18 mouse cellular contexts compared by ENCODE assay signal in the genomic region with DNA sequence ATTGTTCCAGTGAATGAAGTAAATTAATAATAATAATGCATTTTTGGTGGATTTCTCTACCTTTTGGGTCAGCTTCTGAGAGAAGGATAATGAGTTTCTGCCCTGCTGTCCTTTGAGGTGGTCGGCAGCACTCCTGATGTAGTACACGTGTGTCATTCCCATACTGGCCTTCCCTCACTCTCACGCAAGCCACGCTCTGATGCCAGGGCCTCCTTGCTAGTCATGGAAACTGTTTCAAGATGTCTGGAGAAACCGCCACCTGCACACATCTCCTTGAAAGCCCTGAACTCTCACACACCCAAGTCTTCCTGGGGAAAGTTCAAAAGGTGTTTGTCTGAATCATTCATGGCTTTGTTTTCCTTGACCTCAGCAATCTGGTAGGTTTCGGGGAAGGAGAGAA.
DNase-seq lines count a peak whose midpoint lies in the region; ATAC-seq lines count a peak whose summit lies in the region.
"Had no signal": no experiment of that assay in that cellular context is flagged by ENCODE, and none has a peak within 500 bp of the region (broad histone marks: within the 10 kb centered on the region; RNA-seq: fewer than 3 reads in every experiment).

No protein-coding gene starts in this region.

- no peaks in the 10 kb centered on the region for H3K9me3 ChIP-seq in embryonic facial prominence, embryonic 11.5 days (replicated peaks; ENCODE audit: control insufficient read depth, low read length)
- H3K9me3 ChIP-seq: embryonic facial prominence, embryonic 12.5 days; forebrain, embryonic 13.5 days; forebrain, embryonic 15.5 days had no signal

- no peaks in the 10 kb centered on the region for H3K4me1 ChIP-seq in embryonic facial prominence, embryonic 11.5 days (ENCODE audit: control insufficient read depth, insufficient read depth, low read length)
- H3K4me1 ChIP-seq: embryonic facial prominence, embryonic 12.5 days had no signal

- H3K27me3 ChIP-seq in embryonic facial prominence, embryonic 11.5 days (ENCODE audit: control insufficient read depth, insufficient read depth, low read length) = no peaks in the 10 kb centered on the region; the same call in 1 of the 2 replicates
- H3K27me3 ChIP-seq: embryonic facial prominence, embryonic 12.5 days; forebrain, embryonic 13.5 days; forebrain, embryonic 15.5 days had no signal

- intact Hi-C loops in heart, postnatal 25 days (cut with DNase I) = no loop called here

- H3K36me3 ChIP-seq in embryonic facial prominence, embryonic 11.5 days (replicated peaks; ENCODE audit: control insufficient read depth, insufficient read depth, low read depth, low read length) = no peaks in the 10 kb centered on the region
- H3K36me3 ChIP-seq: embryonic facial prominence, embryonic 12.5 days; forebrain, embryonic 15.5 days had no signal

- H3K4me3 ChIP-seq in embryonic facial prominence, embryonic 11.5 days (ENCODE audit: low read depth, low read length) = no peak overlapping the region
- H3K4me3 ChIP-seq: embryonic facial prominence, embryonic 12.5 days; forebrain, embryonic 13.5 days; forebrain, embryonic 15.5 days had no signal

- peak; percentile 76 for DNase-seq in heart, adult 11 months
- no peak for DNase-seq in heart, postnatal 25 days (ENCODE audit: low spot score)
- peak; percentile 37 for DNase-seq in embryo, embryonic 11 days
- peak; percentile 52 for DNase-seq in embryonic facial prominence, embryonic 11.5 days (ENCODE audit: low spot score)
- DNase-seq in right cerebral cortex, adult 18-20 months = no peak
- DNase-seq in adrenal gland, adult (ENCODE audit: inconsistent age in 2 of 2, low spot score in 1 of 2) = no peak
- DNase-seq: adrenal gland, adult 8-10 months; adrenal gland, postnatal 14 days; adrenal gland, postnatal 36 days; cerebellum, adult 11-12 months; cerebellum, adult 2 months; cerebellum, adult 9-10 months; cerebellum, postnatal 10 days; cerebellum, postnatal 25 days; forebrain, postnatal 0 days had no signal

- H3K4me2 ChIP-seq in embryonic facial prominence, embryonic 11.5 days (ENCODE audit: low read depth, low read length) = no peak overlapping the region
- H3K4me2 ChIP-seq: embryonic facial prominence, embryonic 12.5 days; forebrain, embryonic 13.5 days; forebrain, embryonic 15.5 days had no signal

- H3K27ac ChIP-seq in embryonic facial prominence, embryonic 11.5 days (replicated peaks; ENCODE audit: low read depth, low read length) = no peak overlapping the region
- H3K27ac ChIP-seq: embryonic facial prominence, embryonic 12.5 days; forebrain, embryonic 13.5 days; forebrain, embryonic 15.5 days had no signal

- ATAC-seq in embryonic facial prominence, embryonic 11.5 days (replicated peaks; ENCODE audit: insufficient number of reproducible peaks, low FRiP score, low TSS enrichment, low read depth) = no peak
- ATAC-seq: forebrain, embryonic 13.5 days; forebrain, embryonic 15.5 days; forebrain, postnatal 0 days had no signal

- WGBS in embryonic facial prominence, embryonic 11.5 days = 45% methylated on average over 6 of the region's 6 CpGs

- no peak overlapping the region for H3K9ac ChIP-seq in embryonic facial prominence, embryonic 11.5 days (replicated peaks; ENCODE audit: low read length)
- H3K9ac ChIP-seq: embryonic facial prominence, embryonic 12.5 days; forebrain, embryonic 13.5 days; forebrain, embryonic 15.5 days; forebrain, postnatal 0 days had no signal

Comparison
In these comparisons a context has a peak if more than half of its experiments do, and no peak if none do; other contexts are left out.
1. DNase-seq: peak in heart, adult 11 months (single experiment), embryo, embryonic 11 days (single experiment) and embryonic facial prominence, embryonic 11.5 days (single experiment); none in heart, postnatal 25 days (single experiment), right cerebral cortex, adult 18-20 months (single experiment) and adrenal gland, adult (0 of 2).